Mouse (Mus musculus) midbrain, embryonic 11.5 days (tissue): ENCODE results near the gene Man1b1. TPM values are rescaled to one million over a fixed set of nuclear protein-coding genes. Genes with fewer than 3 reads are reported as not detected.

ENCODE experiments used
- ATAC-seq: fragments of 200-750 bp; cut with Nextera tagmentation; 2 replicates; pipeline ENCODE4 v1.8.0; 2017; ENCODE audit warnings: moderate TSS enrichment, moderate library complexity; ENCODE audit not compliant: low FRiP score
- DNase-seq: peaks from one replicate; pipeline ENCODE4 v3.0.0; 2015; ENCODE audit warnings: low spot score; ENCODE audit errors: missing footprints
- H3K27ac ChIP-seq: fragments of 300-500 bp; sonication (generic); 2 replicates; pipeline ENCODE4 v1.5.1; 2014; ENCODE audit warnings: low read depth, low read length
- H3K27me3 ChIP-seq: fragments of 300-500 bp; sonication (generic); 2 replicates; pipeline ENCODE4 v1.6.1; 2014; ENCODE audit warnings: mild to moderate bottlenecking, low read length, moderate library complexity, mixed read lengths; ENCODE audit not compliant: control insufficient read depth, insufficient read depth
- H3K36me3 ChIP-seq: fragments of 300-500 bp; sonication (generic); 2 replicates; pipeline ENCODE4 v1.6.1; 2014; ENCODE audit warnings: mild to moderate bottlenecking, low read length, moderate library complexity, mixed read lengths; ENCODE audit not compliant: control insufficient read depth, insufficient read depth
- H3K4me1 ChIP-seq: fragments of 300-500 bp; sonication (generic); 2 replicates; pipeline ENCODE4 v1.6.1; 2014; ENCODE audit warnings: low read length; ENCODE audit not compliant: control insufficient read depth, insufficient read depth
- H3K4me2 ChIP-seq: fragments of 300-500 bp; sonication (generic); 2 replicates; pipeline ENCODE4 v1.6.1; 2014; ENCODE audit warnings: mild to moderate bottlenecking, moderate library complexity
- H3K4me3 ChIP-seq: fragments of 300-500 bp; sonication (generic); 2 replicates; pipeline ENCODE4 v1.5.1; 2014; ENCODE audit warnings: low read depth, low read length
- H3K9ac ChIP-seq: fragments of 300-500 bp; sonication (generic); 2 replicates; pipeline ENCODE4 v1.6.1; 2014; ENCODE audit warnings: low read length
- H3K9me3 ChIP-seq: fragments of 300-500 bp; sonication (generic); 2 replicates; pipeline ENCODE4 v1.6.1; 2016; ENCODE audit warnings: low read length; ENCODE audit not compliant: control insufficient read depth
- WGBS: fragments of 180-500 bp; shearing (Covaris S2); extraction: QIAGEN DNeasy Blood & Tissue Kit; methylation state at CpG from one replicate; pipeline ENCODE4 v1.1.7; 2014; 5-methylcytosine and 5-hydroxymethylcytosine counted together
- polyA plus RNA-seq: library from polyadenylated mRNA; unstranded; fragments of >200 nt; fragmentation: Nextera tagmentation; extraction: Ambion mirVana; gene quantifications from 2 replicates; pipeline ENCODE4 v1.2.1, GENCODE M21; 2014

The Man1b1 gene
- polyA plus RNA-seq, 1 experiment from 2014 or later, result 87.2 TPM

- H3K9ac ChIP-seq, result peak within 1 kb of the TSS; percentile 54
- no peaks in the 10 kb centered on the region for H3K36me3 ChIP-seq
- H3K9me3 ChIP-seq, result no peaks in the 10 kb centered on the region
- peaks cover 5% of the 10 kb centered on the region for H3K4me1 ChIP-seq
- peak within 1 kb of the TSS; percentile 32 for H3K4me3 ChIP-seq
- ATAC-seq (peak; percentile 58; the same call in 1 of the 2 replicates), DNase-seq (peak; percentile 92)
- no peak within 1 kb of the TSS for H3K27ac ChIP-seq
- WGBS, result under 1% methylated on average over 56 of the region's 57 CpGs
- peak within 1 kb of the TSS; percentile 62 for H3K4me2 ChIP-seq
- peaks cover 41% of the 10 kb centered on the region for H3K27me3 ChIP-seq
These were observed 63.8 kb downstream of the Man1b1 start, which contains the start of gene Entpd2 for GRCm38 (mm10) chr2:25395721-25396596. TSS of gene Entpd2 (plus strand) at chr2:25395874.

GRCm38 (mm10) chr2:25396597-25396983 lies 64.5 kb downstream of the Man1b1 start:
- ATAC-seq, result no peak
- Histone ChIP-seq H3K27ac (no peak overlapping the region), H3K4me1 (peaks cover 5% of the 10 kb centered on the region), H3K4me2 (no peak overlapping the region), H3K4me3 (no peak overlapping the region), H3K9me3 (no peaks in the 10 kb centered on the region), H3K27me3 (peaks cover 42% of the 10 kb centered on the region), H3K9ac (no peak overlapping the region), H3K36me3 (no peaks in the 10 kb centered on the region)
- 26% methylated on average over 3 of the region's 3 CpGs for WGBS
- no peak for DNase-seq

- ATAC-seq (no peak), DNase-seq (no peak)
- Histone ChIP-seq H3K9me3 (no peaks in the 10 kb centered on the region), H3K4me3 (no peak overlapping the region), H3K36me3 (no peaks in the 10 kb centered on the region), H3K27ac (no peak overlapping the region), H3K9ac (no peak overlapping the region), H3K4me1 (peaks cover 5% of the 10 kb centered on the region), H3K27me3 (peaks cover 42% of the 10 kb centered on the region), H3K4me2 (no peak overlapping the region)
- 73% methylated on average over 1 of the region's 1 CpGs for WGBS
These were observed 64.9 kb downstream of the Man1b1 start for GRCm38 (mm10) chr2:25397010-25397409.

- DNase-seq (no peak), ATAC-seq (no peak)
- Histone ChIP-seq H3K36me3 (no peaks in the 10 kb centered on the region), H3K27me3 (peaks cover 42% of the 10 kb centered on the region), H3K27ac (no peak overlapping the region), H3K4me1 (peaks cover 5% of the 10 kb centered on the region), H3K9ac (no peak overlapping the region), H3K4me2 (no peak overlapping the region), H3K4me3 (no peak overlapping the region), H3K9me3 (no peaks in the 10 kb centered on the region)
- 96% methylated on average over 7 of the region's 7 CpGs for WGBS
These were observed 65.9 kb downstream of the Man1b1 start for GRCm38 (mm10) chr2:25398065-25398464.

GRCm38 (mm10) chr2:25399051-25399450 lies 66.9 kb downstream of the Man1b1 start, which contains the start of gene Npdc1:
TSS of gene Npdc1 (plus strand) at chr2:25399351.
- H3K36me3 ChIP-seq, result no peaks in the 10 kb centered on the region
- H3K4me2 ChIP-seq, result no peak within 1 kb of the TSS
- H3K27me3 ChIP-seq, result peaks cover 42% of the 10 kb centered on the region
- ATAC-seq, result no peak
- H3K4me1 ChIP-seq, result peaks cover 6% of the 10 kb centered on the region
- H3K9ac ChIP-seq, result no peak within 1 kb of the TSS
- 68% methylated on average over 8 of the region's 8 CpGs for WGBS
- H3K4me3 ChIP-seq, result no peak within 1 kb of the TSS
- DNase-seq, result no peak
- H3K27ac ChIP-seq, result no peak within 1 kb of the TSS
- no peaks in the 10 kb centered on the region for H3K9me3 ChIP-seq

GRCm38 (mm10) chr2:25400291-25400690 lies 68.2 kb downstream of the Man1b1 start:
- H3K9ac ChIP-seq, result no peak overlapping the region
- DNase-seq (no peak), ATAC-seq (no peak)
- peak overlapping the region; percentile 20 for H3K4me2 ChIP-seq
- H3K9me3 ChIP-seq, result no peaks in the 10 kb centered on the region
- WGBS, result 26% methylated on average over 16 of the region's 16 CpGs
- no peak overlapping the region for H3K27ac ChIP-seq
- peaks cover 10% of the 10 kb centered on the region for H3K4me1 ChIP-seq
- peaks cover 36% of the 10 kb centered on the region for H3K27me3 ChIP-seq
- peak overlapping the region; percentile 9; the same call in 1 of the 2 replicates for H3K4me3 ChIP-seq
- no peaks in the 10 kb centered on the region for H3K36me3 ChIP-seq

- 3% methylated on average over 17 of the region's 17 CpGs for WGBS
- Histone ChIP-seq H3K9me3 (no peaks in the 10 kb centered on the region), H3K4me2 (peak overlapping the region; percentile 20), H3K27me3 (peaks cover 32% of the 10 kb centered on the region), H3K9ac (no peak overlapping the region), H3K4me3 (peak overlapping the region; percentile 9; the same call in 1 of the 2 replicates), H3K4me1 (peaks cover 8% of the 10 kb centered on the region), H3K27ac (no peak overlapping the region), H3K36me3 (no peaks in the 10 kb centered on the region)
- peak; percentile 89 for DNase-seq
- no peak for ATAC-seq
These were observed 68.6 kb downstream of the Man1b1 start for GRCm38 (mm10) chr2:25400764-25401163.

Other genes starting within 250 kb of the Man1b1 start
- not detected in 2 replicates for gene Noxa1, start 237.2 kb upstream of the Man1b1 start, polyA plus RNA-seq
- 60.3 and 63.9 TPM in 2 replicates for gene Nrarp, start 151.6 kb upstream of the Man1b1 start, polyA plus RNA-seq
- 1.4 and 1.5 TPM in 2 replicates for gene Tor4a, start 135.5 kb upstream of the Man1b1 start, polyA plus RNA-seq
- 96.4 and 102 TPM in 2 replicates for gene Nelfb, start 120.8 kb upstream of the Man1b1 start, polyA plus RNA-seq
- gene Stpg3, start 117.7 kb upstream of the Man1b1 start, polyA plus RNA-seq, result not detected in 2 replicates
- 0.94 TPM in 1 of 2 replicates, not detected in the other for gene Fam166a, start 113.6 kb upstream of the Man1b1 start, polyA plus RNA-seq
- 535 and 571 TPM in 2 replicates for gene Tubb4b, start 107.6 kb upstream of the Man1b1 start, polyA plus RNA-seq
- gene Slc34a3, start 98.0 kb upstream of the Man1b1 start, polyA plus RNA-seq, result not detected in 2 replicates
- gene Rnf224, start 95.6 kb upstream of the Man1b1 start, polyA plus RNA-seq, result not detected in 2 replicates
- gene Rnf208, start 90.1 kb upstream of the Man1b1 start, polyA plus RNA-seq, result 24.4 and 26.9 TPM in 2 replicates
- gene Cysrt1, start 89.9 kb upstream of the Man1b1 start, polyA plus RNA-seq, result 0.32 TPM in 1 of 2 replicates, not detected in the other
- 3.3 and 4.1 TPM in 2 replicates for gene AL732309.1, start 85.5 kb upstream of the Man1b1 start, polyA plus RNA-seq
- gene Tmem203, start 76.9 kb upstream of the Man1b1 start, polyA plus RNA-seq, result 14.7 and 16.0 TPM in 2 replicates
- 2.4 and 4.5 TPM in 2 replicates for gene Tprn, start 69.7 kb upstream of the Man1b1 start, polyA plus RNA-seq
- gene Ssna1, start 59.9 kb upstream of the Man1b1 start, polyA plus RNA-seq, result 240 and 247 TPM in 2 replicates
- 105 and 117 TPM in 2 replicates for gene Anapc2, start 59.9 kb upstream of the Man1b1 start, polyA plus RNA-seq
- not detected in 2 replicates for gene Tmem210, start 44.2 kb upstream of the Man1b1 start, polyA plus RNA-seq
- gene Lrrc26, start 42.4 kb upstream of the Man1b1 start, polyA plus RNA-seq, result not detected in 2 replicates
- 2.4 and 2.6 TPM in 2 replicates for gene Grin1, start 13.2 kb upstream of the Man1b1 start, polyA plus RNA-seq
- 15.9 and 16.0 TPM in 2 replicates for gene Dpp7, start 24.0 kb downstream of the Man1b1 start, polyA plus RNA-seq
- gene Uap1l1, start 33.3 kb downstream of the Man1b1 start, polyA plus RNA-seq, result 3.4 and 6.7 TPM in 2 replicates
- gene Sapcd2, start 40.0 kb downstream of the Man1b1 start, polyA plus RNA-seq, result 47.9 and 53.3 TPM in 2 replicates
- 0.12 and 0.23 TPM in 2 replicates for gene Entpd2, start 63.5 kb downstream of the Man1b1 start, polyA plus RNA-seq
- gene Npdc1, start 67.0 kb downstream of the Man1b1 start, polyA plus RNA-seq, result 101 and 106 TPM in 2 replicates
- gene Fut7, start 90.9 kb downstream of the Man1b1 start, polyA plus RNA-seq, result not detected in 2 replicates
- 5.2 and 5.4 TPM in 2 replicates for gene Abca2, start 96.4 kb downstream of the Man1b1 start, polyA plus RNA-seq
- gene Clic3, start 124.5 kb downstream of the Man1b1 start, polyA plus RNA-seq, result 0.18 and 0.25 TPM in 2 replicates
- 21.9 and 23.2 TPM in 2 replicates for gene Paxx, start 128.8 kb downstream of the Man1b1 start, polyA plus RNA-seq
- 0.26 TPM in 1 of 2 replicates, not detected in the other for gene Ptgds, start 137.7 kb downstream of the Man1b1 start, polyA plus RNA-seq
- gene Lcn12, start 161.6 kb downstream of the Man1b1 start, polyA plus RNA-seq, result not detected in 2 replicates
- 65.9 and 66.4 TPM in 2 replicates for gene Fbxw5, start 168.4 kb downstream of the Man1b1 start, polyA plus RNA-seq
- 3.6 TPM in 2 replicates for gene C8g, start 169.4 kb downstream of the Man1b1 start, polyA plus RNA-seq
- gene Traf2, start 214.6 kb downstream of the Man1b1 start, polyA plus RNA-seq, result 29.0 and 31.6 TPM in 2 replicates
- gene Edf1, start 225.5 kb downstream of the Man1b1 start, polyA plus RNA-seq, result 385 TPM in 2 replicates
- gene Mamdc4, start 242.5 kb downstream of the Man1b1 start, polyA plus RNA-seq, result 1.4 and 2.2 TPM in 2 replicates
- gene Phpt1, start 242.9 kb downstream of the Man1b1 start, polyA plus RNA-seq, result 158 and 159 TPM in 2 replicates
- gene Ajm1, start 249.4 kb downstream of the Man1b1 start, polyA plus RNA-seq, result 0.07 and 0.10 TPM in 2 replicates